Mouse (Mus musculus): ENCODE measurements at regions not wholly inside any gene's neighbourhood (a gene's known extent, or its start where the extent isn't known, plus 50 kb on each side); places are given as distances from the start of the nearest gene placed in this dataset.

GRCm38 (mm10) chr9:6608428-6609283 lies 339.0 kb upstream of the Ddi1 start:
- no peak for DNase-seq (ENCODE audit: low spot score)

All from layer of hippocampus, adult 11-12 months (tissue).